Mouse (Mus musculus) cerebellum, adult 9-11 months (tissue): ENCODE data around the gene Hoxa13.
A peak's percentile ranks its signal among the peaks of the same experiment; 100 is the strongest.

Source experiments
- DNase-seq: peaks from one replicate; pipeline ENCODE4 v3.0.0; 2022

The Hoxa13 gene

GRCm38 (mm10) chr6:52268756-52269155 lies 8.1 kb upstream of the Hoxa13 start:
- no peak for DNase-seq

DNA sequence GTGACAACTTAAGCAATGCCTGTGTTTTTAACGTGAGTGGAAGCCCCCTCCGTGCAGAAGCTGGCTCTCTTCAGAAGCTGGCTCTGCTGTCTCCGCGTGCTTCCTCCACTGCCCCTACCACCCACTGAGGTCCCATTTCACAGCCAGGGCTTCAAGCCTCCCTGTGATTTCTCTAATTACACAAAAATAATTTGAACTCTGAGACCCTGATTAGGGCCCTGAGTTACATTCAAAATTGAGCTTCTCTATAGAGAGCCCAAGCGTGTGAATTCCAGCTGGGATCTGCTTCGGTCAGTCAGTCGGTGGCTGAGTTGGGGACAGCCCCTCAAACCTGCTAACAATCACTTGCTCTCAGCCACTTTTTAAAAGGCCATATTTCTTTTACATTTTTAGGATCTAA lies 7.7 kb upstream of the Hoxa13 start:
- no peak for DNase-seq

DNA sequence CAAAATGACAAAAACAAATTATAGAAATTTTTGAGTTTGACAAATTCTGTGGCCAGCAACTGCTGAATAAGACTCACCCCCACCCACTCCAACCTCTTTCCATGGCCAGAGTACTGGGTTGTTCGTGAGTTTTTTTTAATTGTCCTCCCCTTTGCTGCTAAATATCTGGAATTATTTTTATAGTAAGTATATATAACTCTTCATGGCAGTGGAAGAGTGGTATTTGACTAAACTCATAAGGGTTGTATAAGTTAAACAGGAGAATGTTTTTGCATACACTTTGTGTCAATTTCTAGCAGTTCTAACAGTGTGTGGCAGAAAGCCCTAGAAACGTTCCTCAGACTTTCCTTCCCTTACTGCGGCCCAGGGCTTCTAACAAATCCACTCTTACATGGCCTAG lies 7.0 kb upstream of the Hoxa13 start:
- DNase-seq = no peak

- DNase-seq = no peak
Observed at GRCm38 (mm10) chr6:52267221-52267620, 6.5 kb upstream of the Hoxa13 start.

- DNase-seq = no peak
Observed at GRCm38 (mm10) chr6:52266666-52266985, 5.9 kb upstream of the Hoxa13 start.

- DNase-seq = no peak
Observed at GRCm38 (mm10) chr6:52265913-52266665, 5.4 kb upstream of the Hoxa13 start.

DNA sequence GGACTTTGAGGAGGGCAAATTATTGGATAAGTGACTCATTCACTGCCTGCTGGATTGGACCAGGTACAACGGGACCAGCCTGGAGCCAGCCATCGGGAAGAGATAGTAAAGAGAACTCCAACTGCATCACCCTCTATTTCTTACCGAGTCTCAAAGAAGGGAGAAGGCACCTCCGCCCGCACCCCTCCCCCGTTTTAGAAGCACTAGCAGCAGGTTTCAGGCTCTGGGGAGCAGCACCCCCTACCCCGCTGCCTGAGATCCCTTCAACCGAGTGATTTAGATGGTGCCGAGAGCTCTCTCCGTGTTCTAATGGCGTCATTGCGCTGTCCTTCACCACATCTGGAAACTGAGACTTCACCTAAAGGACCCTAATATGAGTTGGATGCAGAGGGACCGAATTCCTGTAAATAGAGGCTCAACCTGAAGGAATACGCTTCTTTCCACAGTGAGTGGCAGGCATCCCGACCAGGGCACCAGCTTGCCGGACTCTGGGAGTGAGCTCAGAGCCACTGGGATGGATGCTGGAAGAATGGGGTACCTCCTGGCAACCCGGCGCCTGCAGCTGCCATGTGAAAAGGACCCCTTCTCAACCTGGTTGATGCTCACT lies 4.7 kb upstream of the Hoxa13 start:
- no peak for DNase-seq

DNA sequence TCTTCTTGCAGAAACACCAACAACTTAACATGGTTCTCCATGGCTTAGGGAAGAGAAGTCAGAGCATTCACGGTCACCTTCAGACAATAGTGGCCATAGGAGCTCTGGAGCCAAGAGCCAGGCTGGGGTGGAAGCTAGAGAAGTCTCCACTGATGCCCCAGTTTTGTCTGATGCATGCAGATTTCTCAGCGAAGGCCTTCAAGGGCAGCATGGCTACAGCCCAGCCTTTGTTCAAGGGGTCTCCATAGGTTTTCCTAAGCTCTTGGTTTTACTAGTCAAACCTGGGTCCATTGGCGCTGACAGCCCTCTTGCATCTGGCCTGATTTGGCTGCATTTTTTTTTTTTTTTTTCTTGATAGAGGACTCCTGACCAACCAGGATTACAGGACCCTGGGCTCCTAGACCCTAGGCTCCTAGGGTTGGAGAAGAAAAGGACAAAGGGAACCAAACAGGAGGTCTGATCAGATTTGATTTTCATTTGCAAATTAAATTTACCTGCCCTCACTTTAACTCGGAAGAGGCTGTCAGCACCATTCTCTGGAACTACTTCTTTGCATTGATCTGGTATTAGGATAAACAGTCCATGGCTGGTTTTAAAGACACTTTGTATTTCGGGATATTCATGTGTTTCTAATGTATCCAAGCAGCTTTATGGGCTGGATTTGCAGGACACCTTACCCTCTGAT lies 3.6 kb upstream of the Hoxa13 start:
- DNase-seq = no peak

- DNase-seq = no peak
Observed at GRCm38 (mm10) chr6:52263321-52263585, 2.6 kb upstream of the Hoxa13 start.

DNA sequence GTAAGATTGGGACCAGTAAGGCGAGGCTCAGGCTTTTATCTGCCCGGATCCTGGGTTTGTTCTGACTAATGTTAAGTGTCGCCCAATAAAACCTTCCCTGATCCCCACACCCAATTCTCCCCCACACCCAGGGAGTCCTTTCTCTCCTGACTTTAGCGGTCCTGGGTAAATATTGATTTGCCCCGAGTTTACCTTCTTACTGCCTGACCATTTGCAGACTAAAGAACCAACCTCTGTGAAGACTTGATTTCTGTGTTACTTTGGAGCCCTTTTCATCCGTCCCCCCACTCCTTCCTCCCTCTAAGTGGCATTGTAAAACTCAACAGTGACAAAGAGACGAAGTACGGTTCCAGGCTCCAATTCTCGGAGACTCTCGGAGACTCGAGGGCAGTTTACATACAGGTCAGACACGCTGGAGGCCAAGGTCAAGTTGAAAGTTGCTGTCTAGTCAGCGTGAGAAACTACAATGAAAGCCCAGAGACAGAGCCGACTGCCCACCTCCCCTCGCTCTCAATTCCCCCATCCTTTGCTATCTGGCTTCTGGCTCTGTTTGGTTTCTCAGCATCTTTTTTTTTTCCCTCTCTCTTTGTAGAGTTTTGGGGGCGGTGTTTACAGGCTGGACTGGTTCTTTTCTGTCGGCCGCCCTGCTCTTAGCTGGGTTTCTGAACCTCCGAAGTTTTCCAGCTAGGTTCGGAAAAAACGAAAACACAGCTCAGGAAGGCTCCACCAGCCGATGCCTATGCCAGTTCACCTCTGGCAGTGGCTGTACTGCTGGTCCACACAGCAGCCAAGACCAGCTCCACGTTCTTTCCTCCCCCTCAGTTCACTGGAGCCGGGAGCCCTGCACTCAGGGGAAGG lies 2.0 kb upstream of the Hoxa13 start:
- no peak for DNase-seq

DNA sequence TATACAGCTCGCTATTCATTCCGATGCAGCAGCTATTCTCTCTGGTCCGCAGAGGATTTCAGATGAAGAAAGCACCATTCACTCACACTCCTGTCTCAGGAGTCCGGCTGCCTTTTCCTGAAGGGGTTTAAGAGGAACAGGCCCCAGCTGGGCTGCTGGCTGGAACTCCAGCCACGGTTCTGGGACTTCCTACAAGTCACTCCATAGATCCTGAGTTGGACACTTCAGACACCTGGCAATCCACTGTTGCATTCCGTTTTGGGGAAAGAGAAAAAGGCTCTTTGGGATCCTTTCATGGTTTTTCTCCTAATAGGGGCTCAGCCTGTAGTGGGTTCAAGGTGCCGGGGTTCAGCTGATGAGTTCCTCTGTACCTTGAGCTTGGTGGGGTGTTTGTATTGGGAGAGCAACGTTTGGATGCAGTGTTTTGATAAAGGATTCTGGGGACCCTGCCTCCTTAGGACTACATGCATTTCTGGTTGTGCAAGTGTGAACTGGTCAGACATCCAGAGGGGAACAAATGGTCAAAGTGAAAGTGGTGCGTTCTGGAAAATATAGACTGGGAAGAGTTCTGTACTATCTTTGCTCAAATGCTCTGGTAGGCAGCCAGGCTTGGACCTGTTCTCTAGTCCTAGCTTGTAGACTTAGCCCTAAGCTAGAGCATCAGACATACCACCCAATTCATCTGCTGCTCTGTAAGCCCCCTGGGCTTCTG lies 1.2 kb upstream of the Hoxa13 start:
- DNase-seq = no peak

DNA sequence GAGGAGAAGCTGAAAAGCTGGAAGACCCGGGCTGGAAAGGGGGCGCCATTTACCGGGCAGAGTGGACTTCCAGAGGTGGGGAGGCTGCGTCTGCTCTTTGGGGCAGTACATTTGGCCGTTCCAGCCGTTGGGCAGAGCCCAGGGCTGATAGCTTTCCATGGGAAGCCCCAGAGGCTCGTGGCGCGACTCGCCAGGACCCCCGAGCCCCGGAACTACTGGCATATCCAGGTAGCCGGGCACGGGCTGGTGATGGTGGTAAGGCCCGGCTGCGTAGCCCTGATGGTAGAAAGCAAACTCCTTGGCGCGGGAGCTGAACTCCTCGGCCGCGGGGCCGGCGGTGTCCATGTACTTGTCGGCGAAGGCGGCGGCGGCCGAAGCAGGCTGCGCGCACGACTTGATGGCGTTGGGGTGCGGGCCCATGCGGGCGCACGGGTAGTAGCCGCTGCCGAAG lies 844 bp downstream of the Hoxa13 start:
- no peak for DNase-seq

DNA sequence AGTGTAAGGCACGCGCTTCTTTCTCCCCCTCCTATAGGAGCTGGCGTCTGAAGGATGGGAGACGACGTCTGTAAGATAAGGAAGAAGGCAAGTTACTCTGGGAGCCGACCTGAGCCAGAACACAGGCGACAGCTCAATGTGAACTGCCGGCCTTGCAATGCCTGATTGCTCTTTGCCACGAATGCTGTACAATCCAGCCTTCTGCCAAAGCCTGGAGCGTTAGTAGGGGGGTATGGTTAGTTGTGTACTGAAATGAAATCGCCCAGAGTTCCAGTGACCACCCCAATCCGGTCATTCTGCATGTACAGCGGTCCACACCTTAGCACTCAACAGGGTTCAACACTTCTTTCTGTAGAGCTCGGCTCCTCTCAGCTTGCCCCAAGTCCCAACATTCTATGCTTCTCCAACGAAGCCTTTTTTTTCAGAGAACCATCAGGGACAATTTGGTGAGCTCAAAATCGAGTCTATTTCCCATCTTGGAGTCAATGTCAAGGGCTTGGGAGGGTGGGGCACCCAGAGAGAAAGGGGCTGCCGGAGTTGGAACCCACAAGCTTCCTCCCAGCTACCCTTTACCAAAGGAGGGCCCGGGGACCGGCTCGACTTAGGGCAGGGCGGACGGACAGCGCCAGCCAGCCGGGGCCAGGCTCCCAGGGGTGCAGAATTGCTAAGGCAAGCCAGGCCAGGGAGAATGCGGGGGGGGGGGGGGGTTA lies 1.4 kb downstream of the Hoxa13 start:
- no peak for DNase-seq

GRCm38 (mm10) chr6:52256956-52257355 lies 3.7 kb downstream of the Hoxa13 start:
- DNase-seq = peak; percentile 33

- DNase-seq = no peak
Observed at GRCm38 (mm10) chr6:52253511-52254500, 6.9 kb downstream of the Hoxa13 start.

- DNase-seq = no peak
Observed at GRCm38 (mm10) chr6:52252775-52253376, 7.8 kb downstream of the Hoxa13 start.

GRCm38 (mm10) chr6:52252016-52252774 lies 8.5 kb downstream of the Hoxa13 start:
- no peak for DNase-seq

- DNase-seq = no peak
Observed at GRCm38 (mm10) chr6:52251177-52251879, 9.4 kb downstream of the Hoxa13 start.

DNA sequence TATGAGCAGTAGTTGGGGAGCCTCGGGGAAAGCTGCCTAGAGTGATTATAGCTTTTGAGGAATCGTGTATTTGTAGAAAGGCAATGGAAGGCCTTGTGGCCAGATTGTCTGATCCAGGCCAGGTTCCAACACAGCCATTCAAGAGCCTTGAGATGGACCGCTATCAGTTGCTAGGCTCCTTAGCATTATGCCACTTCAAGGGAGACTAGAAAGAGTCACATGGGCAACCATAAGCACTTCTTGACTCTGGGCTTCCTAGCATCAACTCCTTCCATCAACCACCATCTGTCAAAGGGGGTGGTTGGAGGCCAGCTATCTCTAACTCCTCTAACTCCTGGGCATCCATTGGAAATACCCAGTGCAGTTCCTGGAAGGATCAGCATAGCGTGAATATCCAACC lies 10.9 kb downstream of the Hoxa13 start:
- DNase-seq = no peak
